Mouse (Mus musculus): ENCODE measurements around the gene Slamf6.

DNA sequence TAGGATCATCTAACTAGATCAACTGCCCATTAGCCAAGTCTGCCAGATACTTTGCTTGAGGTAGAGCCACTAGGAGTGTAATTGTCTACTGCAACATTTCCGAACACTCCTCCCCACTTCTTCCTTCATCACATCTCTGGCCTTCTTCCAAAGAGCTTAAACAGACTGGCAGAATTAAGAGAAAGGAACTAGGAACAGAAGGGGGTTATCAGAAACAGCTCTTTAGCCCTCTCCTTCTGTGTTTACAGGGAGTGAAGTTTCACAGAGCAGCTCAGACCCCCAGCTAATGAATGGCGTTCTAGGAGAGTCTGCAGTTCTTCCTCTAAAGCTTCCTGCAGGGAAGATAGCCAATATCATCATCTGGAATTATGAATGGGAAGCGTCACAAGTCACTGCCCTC, 16.5 kb downstream of the Slamf6 start:
- TF ChIP-seq CTCF (IDR thresholded peaks at IDR 0.05; ENCODE audit: low read depth) (no peak), EP300 (IDR thresholded peaks at IDR 0.05; ENCODE audit: low read depth) (no peak)
